Mouse (Mus musculus) erythroid progenitor cell, adult 5-6 weeks (primary cell): Measurements from ENCODE around the gene Gm527. TPM values are rescaled to one million over a fixed set of nuclear protein-coding genes. Genes with fewer than 3 reads are reported as not detected.

Experiments used
- total RNA-seq, 2 experiments: library from RNA; stranded (forward) in 1 of 2; stranded (reverse) in 1 of 2; fragments of 150-400 nt in 1 of 2; fragments of 186-747, 209-891 nt in 1 of 2; gene quantifications; 2 replicates each; pipeline versions ENCODE4 v1.2.3 to v1.2.4; 2015 to 2017; ENCODE audit warnings: low replicate concordance in 2 of 2

The Gm527 gene
- total RNA-seq, 2 experiments from 2014 or later = not detected

Other genes starting within 250 kb of the Gm527 start
- 14.8 and 18.9 TPM in 2 replicates for gene Klhl28, start 47.6 kb downstream of the Gm527 start, total RNA-seq (2015; ENCODE audit: low replicate concordance)
- gene Klhl28, start 47.6 kb downstream of the Gm527 start, total RNA-seq (2017; ENCODE audit: low replicate concordance) = 9.9 and 13.8 TPM in 2 replicates
- gene Togaram1, start 47.9 kb downstream of the Gm527 start, total RNA-seq (2015; ENCODE audit: low replicate concordance) = 11.9 and 22.2 TPM in 2 replicates
- gene Togaram1, start 47.9 kb downstream of the Gm527 start, total RNA-seq (2017; ENCODE audit: low replicate concordance) = 21.4 and 31.5 TPM in 2 replicates
- 58.7 and 62.3 TPM in 2 replicates for gene Prpf39, start 118.4 kb downstream of the Gm527 start, total RNA-seq (2015; ENCODE audit: low replicate concordance)
- 71.9 and 86.0 TPM in 2 replicates for gene Prpf39, start 118.4 kb downstream of the Gm527 start, total RNA-seq (2017; ENCODE audit: low replicate concordance)
- gene Fkbp3, start 156.1 kb downstream of the Gm527 start, total RNA-seq (2015; ENCODE audit: low replicate concordance) = 50.1 and 115 TPM in 2 replicates
- gene Fkbp3, start 156.1 kb downstream of the Gm527 start, total RNA-seq (2017; ENCODE audit: low replicate concordance) = 12.6 and 53.1 TPM in 2 replicates
- gene Fancm, start 157.7 kb downstream of the Gm527 start, total RNA-seq (2015; ENCODE audit: low replicate concordance) = 69.2 and 70.4 TPM in 2 replicates
- gene Fancm, start 157.7 kb downstream of the Gm527 start, total RNA-seq (2017; ENCODE audit: low replicate concordance) = 18.5 and 40.2 TPM in 2 replicates